Mouse (Mus musculus): ENCODE measurements at regions not wholly inside any gene's neighbourhood (a gene's known extent, or its start where the extent isn't known, plus 50 kb on each side); places are given as distances from the start of the nearest gene placed in this dataset.

- TF ChIP-seq POLR2A (IDR thresholded peaks at IDR 0.05; ENCODE audit: borderline replicate concordance, extremely low read depth, insufficient read depth, insufficient read length, poor library complexity, severe bottlenecking) (no peak), CTCF (IDR thresholded peaks at IDR 0.05; ENCODE audit: borderline replicate concordance, extremely low read depth, insufficient read depth, insufficient read length) (no peak)
Observed at GRCm38 (mm10) chr8:92005091-92005490, 203.2 kb upstream of the Irx3 start.

Data from brain, embryonic 14.5 days (tissue).